Mouse (Mus musculus): ENCODE data around the gene Adssl1.

Gene Adssl1

GRCm38 (mm10) chr12:112619686-112620353, at the start of gene Adssl1:
TSS of gene Adssl1 (plus strand) at chr12:112620045.
- in situ Hi-C loops (cut with MboI; ENCODE audit: low pct_unique_long_range_greater_than_20kb in 1 of 2, low sequenced_read_pairs in 2 of 2, unreplicated experiment in 1 of 2), result loop anchor here (5.0 to 10.0 kb wide), 2 partner anchors 65 to 68 kb away; no protein-coding TSS in a partner anchor

DNA sequence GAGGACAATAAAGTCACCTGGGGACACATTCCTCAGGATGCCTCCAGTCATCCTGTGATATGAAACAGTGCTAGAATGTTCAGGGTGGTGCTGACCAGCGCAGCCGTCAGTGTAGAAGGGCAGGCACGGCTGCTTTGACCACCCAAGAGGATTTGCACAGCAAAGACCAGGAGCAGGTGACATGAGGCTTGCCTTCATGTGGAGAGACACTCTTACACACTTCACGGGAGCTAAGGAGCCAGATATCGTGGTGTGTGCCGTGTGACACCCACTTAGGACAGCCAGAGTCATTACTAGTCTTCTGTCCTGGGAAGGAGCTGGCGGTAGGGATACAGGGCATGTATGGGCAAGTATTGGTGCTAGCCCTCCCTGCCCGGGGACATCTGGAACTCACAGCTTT, 49.7 kb upstream of the Adssl1 start:
- in situ Hi-C loops (cut with MboI; ENCODE audit: low pct_unique_long_range_greater_than_20kb in 1 of 2, low sequenced_read_pairs in 2 of 2, unreplicated experiment in 1 of 2), result no loop called here

- in situ Hi-C loops (cut with MboI; ENCODE audit: low pct_unique_long_range_greater_than_20kb in 1 of 2, low sequenced_read_pairs in 2 of 2, unreplicated experiment in 1 of 2), result no loop called here
Observed at GRCm38 (mm10) chr12:112571064-112571463, 48.8 kb upstream of the Adssl1 start.

DNA sequence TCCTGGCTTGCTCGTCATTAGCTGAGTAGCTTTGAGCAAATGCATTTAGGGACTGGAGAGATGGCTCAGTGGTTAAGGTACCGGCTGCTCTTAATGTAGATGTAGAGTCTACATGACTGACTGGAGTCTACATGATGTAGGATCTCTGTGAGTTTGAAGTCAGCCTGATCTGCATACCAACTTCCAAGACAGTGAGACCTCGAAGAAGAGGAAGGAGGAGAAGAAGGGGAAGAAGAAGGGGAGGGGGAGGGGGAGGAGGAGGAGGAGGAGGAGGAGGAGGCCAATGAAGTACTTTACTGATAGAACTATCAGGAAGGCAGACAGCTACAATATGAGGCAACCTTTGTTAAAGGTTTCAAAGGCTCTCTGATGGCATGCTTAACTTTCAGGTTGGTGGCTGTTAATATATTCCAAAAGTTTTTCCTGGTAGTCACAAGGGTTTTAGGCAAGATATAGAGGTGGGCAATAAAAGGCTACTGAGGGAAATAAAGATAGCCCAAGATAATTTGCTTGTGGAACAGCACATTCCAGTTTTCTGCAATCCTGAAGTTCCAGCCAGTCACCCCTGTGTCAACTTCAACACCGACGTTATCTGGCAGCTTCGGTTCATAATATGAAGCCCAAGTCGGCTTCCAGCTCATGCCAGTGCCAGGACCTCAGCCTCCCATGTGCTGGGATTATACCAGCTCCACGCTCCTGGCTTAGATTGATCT, 44.4 kb upstream of the Adssl1 start:
- in situ Hi-C loops (cut with MboI; ENCODE audit: low pct_unique_long_range_greater_than_20kb in 1 of 2, low sequenced_read_pairs in 2 of 2, unreplicated experiment in 1 of 2), result no loop called here

- in situ Hi-C loops (cut with MboI; ENCODE audit: low pct_unique_long_range_greater_than_20kb in 1 of 2, low sequenced_read_pairs in 2 of 2, unreplicated experiment in 1 of 2), result no loop called here
Observed at GRCm38 (mm10) chr12:112576341-112576740, 43.5 kb upstream of the Adssl1 start.

DNA sequence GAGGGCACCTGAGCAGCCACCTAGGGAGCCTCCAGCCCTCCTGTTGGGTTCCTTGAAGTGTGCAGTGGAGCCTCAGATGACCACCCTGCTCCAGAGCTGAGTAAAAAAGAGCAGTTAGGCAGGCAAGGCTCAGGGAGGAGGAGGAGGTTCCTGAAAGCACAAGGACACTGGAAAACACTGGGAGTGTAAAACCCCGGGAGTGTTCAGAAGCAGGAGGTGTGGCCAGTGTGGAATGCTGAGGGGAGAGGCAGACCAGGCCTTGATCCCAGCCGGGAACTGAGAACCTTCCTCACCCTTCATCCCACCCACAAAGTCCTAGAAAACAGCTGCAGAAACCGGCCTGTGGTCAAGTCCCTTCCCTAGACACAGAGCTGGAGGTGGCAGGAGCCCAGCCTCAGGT, 43.1 kb upstream of the Adssl1 start:
- in situ Hi-C loops (cut with MboI; ENCODE audit: low pct_unique_long_range_greater_than_20kb in 1 of 2, low sequenced_read_pairs in 2 of 2, unreplicated experiment in 1 of 2), result no loop called here

DNA sequence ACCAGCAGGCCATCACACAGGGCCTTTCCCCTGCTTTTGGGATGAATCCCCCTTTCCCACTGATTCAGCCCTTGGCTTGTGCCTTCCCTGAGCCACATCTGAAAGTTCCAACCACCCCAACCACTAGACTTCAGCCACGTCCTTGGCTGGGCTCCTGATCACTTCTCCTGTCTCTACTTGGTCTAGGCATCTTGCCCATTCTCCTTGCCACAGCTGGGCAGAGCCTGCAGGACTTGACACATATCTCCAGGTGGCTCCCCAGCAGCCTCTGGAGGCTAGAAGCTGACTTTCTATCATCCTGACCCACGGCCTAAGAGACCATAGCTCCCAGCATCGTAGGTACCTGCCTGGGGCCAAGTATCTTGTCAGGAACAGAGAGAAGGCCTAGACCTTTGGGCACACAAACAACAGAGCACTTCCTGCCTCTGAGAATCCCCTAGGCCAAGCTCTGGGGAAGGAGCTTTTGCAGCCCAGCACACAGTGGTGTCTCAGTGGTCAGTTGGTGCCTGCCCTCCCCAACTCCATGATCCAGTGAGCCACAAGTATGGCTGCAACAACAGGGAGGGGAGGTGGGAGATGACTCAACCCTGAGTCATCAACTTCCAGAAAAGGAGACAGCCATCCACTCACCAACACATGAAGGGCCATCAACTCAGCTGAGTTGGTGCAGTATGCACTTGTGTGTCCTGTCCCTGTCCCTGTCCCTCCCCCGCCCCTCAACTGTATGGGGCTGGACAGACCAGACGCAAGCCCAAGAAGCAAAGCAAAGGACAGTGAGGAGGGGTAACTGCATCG, 41.4 kb upstream of the Adssl1 start:
- in situ Hi-C loops (cut with MboI; ENCODE audit: low pct_unique_long_range_greater_than_20kb in 1 of 2, low sequenced_read_pairs in 2 of 2, unreplicated experiment in 1 of 2), result no loop called here

DNA sequence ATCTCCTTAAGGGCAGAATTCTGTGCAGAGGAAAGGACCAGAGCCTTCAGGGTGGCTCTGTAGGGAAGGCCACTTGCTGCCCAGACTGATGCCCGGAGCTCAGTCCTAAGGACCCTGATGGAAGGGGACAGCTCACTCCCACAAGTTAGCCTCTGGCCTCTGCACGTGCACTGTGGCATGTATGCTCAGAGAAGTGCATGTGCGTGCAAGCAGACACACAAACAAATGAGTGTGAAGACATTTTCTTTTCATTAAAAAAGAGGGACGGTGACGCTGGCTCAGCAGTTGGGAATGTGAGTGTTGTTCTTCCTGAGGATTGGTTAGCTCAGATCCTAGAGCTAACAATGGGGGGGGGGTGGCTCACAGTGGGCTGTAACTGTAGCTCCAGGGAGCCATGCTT, 40.4 kb upstream of the Adssl1 start:
- in situ Hi-C loops (cut with MboI; ENCODE audit: low pct_unique_long_range_greater_than_20kb in 1 of 2, low sequenced_read_pairs in 2 of 2, unreplicated experiment in 1 of 2), result no loop called here

DNA sequence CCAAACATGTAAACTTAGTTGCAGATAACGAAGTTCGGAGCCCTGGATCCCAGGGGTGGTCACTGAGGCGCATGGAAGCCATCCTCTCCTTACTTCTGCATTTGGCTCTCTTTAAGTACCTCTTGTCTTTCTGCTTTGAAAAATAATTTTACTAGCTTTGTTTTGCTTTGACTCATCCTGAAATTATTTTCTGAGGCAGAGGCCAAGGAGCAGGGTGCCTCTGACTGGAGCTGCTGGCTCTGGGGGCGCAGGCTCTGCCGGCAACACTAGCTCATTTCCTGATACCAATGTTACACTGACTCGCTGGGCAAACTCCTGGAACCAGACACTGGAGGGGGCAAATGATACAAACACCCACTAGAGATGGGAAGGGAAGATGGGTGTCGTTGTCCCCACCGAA, 39.9 kb upstream of the Adssl1 start:
- in situ Hi-C loops (cut with MboI; ENCODE audit: low pct_unique_long_range_greater_than_20kb in 1 of 2, low sequenced_read_pairs in 2 of 2, unreplicated experiment in 1 of 2), result no loop called here

- in situ Hi-C loops (cut with MboI; ENCODE audit: low pct_unique_long_range_greater_than_20kb in 1 of 2, low sequenced_read_pairs in 2 of 2, unreplicated experiment in 1 of 2), result no loop called here
Observed at GRCm38 (mm10) chr12:112581113-112581512, 38.7 kb upstream of the Adssl1 start.

GRCm38 (mm10) chr12:112584954-112585353, 34.9 kb upstream of the Adssl1 start:
- in situ Hi-C loops (cut with MboI; ENCODE audit: low pct_unique_long_range_greater_than_20kb in 1 of 2, low sequenced_read_pairs in 2 of 2, unreplicated experiment in 1 of 2), result no loop called here

GRCm38 (mm10) chr12:112585924-112586538, 33.8 kb upstream of the Adssl1 start:
- in situ Hi-C loops (cut with MboI; ENCODE audit: low pct_unique_long_range_greater_than_20kb in 1 of 2, low sequenced_read_pairs in 2 of 2, unreplicated experiment in 1 of 2), result no loop called here

DNA sequence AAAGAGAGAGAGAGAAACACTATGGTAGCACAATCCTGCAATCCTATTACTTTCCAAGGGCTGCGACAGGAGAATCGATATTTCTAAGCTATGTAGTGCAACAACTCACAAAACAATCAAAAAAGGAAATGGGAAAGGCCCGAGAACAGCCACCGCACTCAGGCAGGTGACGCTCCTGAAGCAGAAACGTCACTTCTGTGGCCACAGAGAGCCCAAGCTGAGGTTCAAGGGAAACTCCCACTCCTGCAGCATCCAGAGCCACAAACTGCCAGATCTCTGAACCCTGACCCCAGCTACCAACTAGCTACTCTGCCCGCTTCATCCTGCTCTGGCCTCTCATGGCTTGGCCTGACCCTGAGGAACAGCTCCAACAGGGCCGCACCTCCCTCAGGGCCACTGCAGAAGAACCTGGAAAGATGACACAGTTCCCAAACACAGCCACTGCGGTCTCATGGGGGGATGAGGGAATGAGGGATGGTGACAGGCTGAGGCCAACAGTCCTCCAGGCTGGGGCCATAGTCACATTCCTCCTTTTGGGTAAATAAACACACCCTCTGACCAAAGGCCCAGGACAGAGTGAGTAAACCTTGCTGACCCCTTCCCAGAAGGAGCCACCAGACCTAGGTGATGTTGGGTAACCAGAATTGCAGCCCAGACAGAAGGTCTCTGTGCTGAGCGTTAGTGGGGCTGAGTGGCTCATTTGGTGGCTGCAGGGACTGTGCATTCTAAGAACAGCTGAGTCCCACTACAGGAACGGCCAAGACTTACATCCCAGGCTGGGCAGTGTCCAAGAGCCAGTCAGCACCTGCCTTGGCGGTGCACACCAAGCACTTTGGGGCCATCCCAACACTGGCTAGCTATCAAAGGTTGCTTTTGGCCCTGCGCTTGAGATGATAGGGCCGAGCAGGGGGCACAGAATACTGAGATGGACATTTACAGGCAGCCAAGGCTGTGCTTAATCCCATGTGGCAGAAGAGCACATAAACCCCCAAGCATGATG, 32.4 kb upstream of the Adssl1 start:
- in situ Hi-C loops (cut with MboI; ENCODE audit: low pct_unique_long_range_greater_than_20kb in 1 of 2, low sequenced_read_pairs in 2 of 2, unreplicated experiment in 1 of 2), result no loop called here

GRCm38 (mm10) chr12:112588426-112589256, 31.2 kb upstream of the Adssl1 start, which contains the start of gene Inf2:
TSS of gene Inf2 (plus strand) at chr12:112588784.
- in situ Hi-C loops (cut with MboI; ENCODE audit: low pct_unique_long_range_greater_than_20kb in 1 of 2, low sequenced_read_pairs in 2 of 2, unreplicated experiment in 1 of 2), result no loop called here

- in situ Hi-C loops (cut with MboI; ENCODE audit: low pct_unique_long_range_greater_than_20kb in 1 of 2, low sequenced_read_pairs in 2 of 2, unreplicated experiment in 1 of 2), result no loop called here
Observed at GRCm38 (mm10) chr12:112589491-112590191, 30.2 kb upstream of the Adssl1 start.

GRCm38 (mm10) chr12:112590566-112591239, 29.1 kb upstream of the Adssl1 start:
- in situ Hi-C loops (cut with MboI; ENCODE audit: low pct_unique_long_range_greater_than_20kb in 1 of 2, low sequenced_read_pairs in 2 of 2, unreplicated experiment in 1 of 2), result no loop called here
